Mouse (Mus musculus) heart, embryonic 16.5 days (tissue): ENCODE results near the gene Olfm2. TPM values are rescaled to one million over a fixed set of nuclear protein-coding genes. Genes with fewer than 3 reads are reported as not detected.

Source experiments
- ATAC-seq: fragments of 200-750 bp; cut with Nextera tagmentation; replicated peaks from 2 replicates; pipeline ENCODE4 v1.8.0; 2017; ENCODE audit warnings: moderate number of reproducible peaks; ENCODE audit not compliant: insufficient read depth, low FRiP score; ENCODE audit errors: extremely low read depth
- H3K27ac ChIP-seq: fragments of 300-500 bp; sonication (generic); 2 replicates; pipeline ENCODE4 v1.5.1; 2014; ENCODE audit warnings: mild to moderate bottlenecking, low read length, control low read depth, moderate library complexity
- H3K27me3 ChIP-seq: fragments of 300-500 bp; sonication (generic); 2 replicates; pipeline ENCODE4 v1.6.1; 2014; ENCODE audit warnings: low read length, mixed read lengths; ENCODE audit not compliant: control insufficient read depth, insufficient read depth
- H3K36me3 ChIP-seq: fragments of 300-500 bp; sonication (generic); 2 replicates; pipeline ENCODE4 v1.6.1; 2014; ENCODE audit not compliant: control insufficient read depth, insufficient read depth
- H3K4me1 ChIP-seq: fragments of 300-500 bp; sonication (generic); 2 replicates; pipeline ENCODE4 v1.6.1; 2014; ENCODE audit warnings: low read length, mixed read lengths; ENCODE audit not compliant: control insufficient read depth, insufficient read depth
- H3K4me2 ChIP-seq: fragments of 300-500 bp; sonication (generic); 2 replicates; pipeline ENCODE4 v1.6.1; 2014; ENCODE audit warnings: low read depth, mild to moderate bottlenecking, control low read depth, low read length
- H3K4me3 ChIP-seq: fragments of 300-500 bp; sonication (generic); 2 replicates; pipeline ENCODE4 v1.5.1; 2014; ENCODE audit warnings: mild to moderate bottlenecking, control low read depth, low read length
- H3K9ac ChIP-seq: fragments of 300-500 bp; sonication (generic); 2 replicates; pipeline ENCODE4 v1.6.1; 2014; ENCODE audit warnings: low read length, control low read depth
- H3K9me3 ChIP-seq: fragments of 300-500 bp; sonication (generic); replicated peaks from 2 replicates; pipeline ENCODE4 v1.6.1; 2016; ENCODE audit warnings: low read length; ENCODE audit not compliant: control insufficient read depth
- WGBS: fragments of 180-500 bp; shearing (Covaris S2); extraction: QIAGEN DNeasy Blood & Tissue Kit; methylation state at CpG from one replicate; pipeline ENCODE4 v1.1.7; 2014; 5-methylcytosine and 5-hydroxymethylcytosine counted together
- polyA plus RNA-seq: library from polyadenylated mRNA; unstranded; fragments of >200 nt; fragmentation: Nextera tagmentation; extraction: Ambion mirVana; gene quantifications from 2 replicates; pipeline ENCODE4 v1.2.1, GENCODE M21; 2015

The Olfm2 gene
- polyA plus RNA-seq, 1 experiment from 2014 or later: 1.4 TPM

GRCm38 (mm10) chr9:20713478-20713987, 32.6 kb downstream of the Olfm2 start:
- Histone ChIP-seq H3K4me1 (no peaks in the 10 kb centered on the region), H3K27me3 (no peaks in the 10 kb centered on the region), H3K4me3 (no peak overlapping the region), H3K9me3 (no peaks in the 10 kb centered on the region), H3K4me2 (no peak overlapping the region), H3K27ac (no peak overlapping the region), H3K36me3 (no peaks in the 10 kb centered on the region), H3K9ac (no peak overlapping the region)
- WGBS: 42% methylated on average over 10 of the region's 11 CpGs
- no peak for ATAC-seq

GRCm38 (mm10) chr9:20712934-20713477, 33.1 kb downstream of the Olfm2 start:
- Histone ChIP-seq H3K9ac (no peak overlapping the region), H3K27ac (no peak overlapping the region), H3K36me3 (no peaks in the 10 kb centered on the region), H3K4me3 (no peak overlapping the region), H3K4me1 (no peaks in the 10 kb centered on the region), H3K27me3 (no peaks in the 10 kb centered on the region), H3K4me2 (no peak overlapping the region), H3K9me3 (no peaks in the 10 kb centered on the region)
- no peak for ATAC-seq
- WGBS: 63% methylated on average over 5 of the region's 5 CpGs

- Histone ChIP-seq H3K4me1 (no peaks in the 10 kb centered on the region), H3K36me3 (no peaks in the 10 kb centered on the region), H3K9me3 (0 out of 2 replicates have a peak, but pooled peaks cover 3% of the 10 kb centered on the region), H3K4me2 (no peak overlapping the region), H3K9ac (no peak overlapping the region), H3K27me3 (no peaks in the 10 kb centered on the region), H3K4me3 (no peak overlapping the region), H3K27ac (no peak overlapping the region)
- WGBS: 70% methylated on average over 3 of the region's 3 CpGs
- no peak for ATAC-seq
These were observed 35.7 kb downstream of the Olfm2 start for GRCm38 (mm10) chr9:20710471-20710870.

GRCm38 (mm10) chr9:20705981-20706380, 40.2 kb downstream of the Olfm2 start:
- H3K27me3 ChIP-seq: no peaks in the 10 kb centered on the region
- H3K4me3 ChIP-seq: no peak overlapping the region
- 0 out of 2 replicates have a peak, but pooled peaks cover 3% of the 10 kb centered on the region for H3K9me3 ChIP-seq
- H3K4me1 ChIP-seq: no peaks in the 10 kb centered on the region
- no peaks in the 10 kb centered on the region for H3K36me3 ChIP-seq
- no peak overlapping the region for H3K9ac ChIP-seq
- ATAC-seq: no peak
- H3K4me2 ChIP-seq: no peak overlapping the region
- H3K27ac ChIP-seq: no peak overlapping the region
- 42% methylated on average over 4 of the region's 4 CpGs for WGBS

GRCm38 (mm10) chr9:20705420-20705819, 40.7 kb downstream of the Olfm2 start:
- H3K27me3 ChIP-seq: no peaks in the 10 kb centered on the region
- H3K27ac ChIP-seq: no peak overlapping the region
- H3K4me1 ChIP-seq: no peaks in the 10 kb centered on the region
- H3K4me3 ChIP-seq: no peak overlapping the region
- H3K9me3 ChIP-seq: 0 out of 2 replicates have a peak, but pooled peaks cover 3% of the 10 kb centered on the region
- H3K36me3 ChIP-seq: no peaks in the 10 kb centered on the region
- no peak overlapping the region for H3K4me2 ChIP-seq
- no peak for ATAC-seq
- no peak overlapping the region for H3K9ac ChIP-seq

- WGBS: 61% methylated on average over 8 of the region's 8 CpGs
- Histone ChIP-seq H3K9ac (no peak overlapping the region), H3K27ac (no peak overlapping the region), H3K4me3 (no peak overlapping the region), H3K4me2 (no peak overlapping the region), H3K4me1 (no peaks in the 10 kb centered on the region), H3K9me3 (0 out of 2 replicates have a peak, but pooled peaks cover 3% of the 10 kb centered on the region), H3K36me3 (no peaks in the 10 kb centered on the region), H3K27me3 (no peaks in the 10 kb centered on the region)
- ATAC-seq: no peak
These were observed 42.2 kb downstream of the Olfm2 start for GRCm38 (mm10) chr9:20703832-20704380.

- Histone ChIP-seq H3K27me3 (peaks cover 18% of the 10 kb centered on the region), H3K36me3 (no peaks in the 10 kb centered on the region), H3K9me3 (no peaks in the 10 kb centered on the region), H3K4me3 (no peak overlapping the region), H3K27ac (no peak overlapping the region), H3K9ac (no peak overlapping the region), H3K4me1 (peaks cover 4% of the 10 kb centered on the region; the same call in 1 of the 2 replicates), H3K4me2 (no peak overlapping the region)
- ATAC-seq: no peak
- 37% methylated on average over 8 of the region's 8 CpGs for WGBS
These were observed 48.7 kb downstream of the Olfm2 start for GRCm38 (mm10) chr9:20697466-20697865.

GRCm38 (mm10) chr9:20696107-20696712, 49.9 kb downstream of the Olfm2 start:
- 60% methylated on average over 5 of the region's 5 CpGs for WGBS
- Histone ChIP-seq H3K9me3 (no peaks in the 10 kb centered on the region), H3K4me1 (peaks cover 4% of the 10 kb centered on the region; the same call in 1 of the 2 replicates), H3K4me3 (no peak overlapping the region), H3K4me2 (no peak overlapping the region), H3K27me3 (peaks cover 18% of the 10 kb centered on the region), H3K9ac (no peak overlapping the region), H3K27ac (no peak overlapping the region), H3K36me3 (no peaks in the 10 kb centered on the region)
- ATAC-seq: no peak

- peak overlapping the region; percentile 53 for H3K4me3 ChIP-seq
- H3K4me1 ChIP-seq: peaks cover 9% of the 10 kb centered on the region
- no peak overlapping the region for H3K27ac ChIP-seq
- H3K36me3 ChIP-seq: no peaks in the 10 kb centered on the region
- H3K9ac ChIP-seq: peak overlapping the region; percentile 53
- WGBS: 3% methylated on average over 25 of the region's 25 CpGs
- no peaks in the 10 kb centered on the region for H3K9me3 ChIP-seq
- peaks cover 18% of the 10 kb centered on the region for H3K27me3 ChIP-seq
- H3K4me2 ChIP-seq: peak overlapping the region; percentile 74
- ATAC-seq: no peak
These were observed 51.4 kb downstream of the Olfm2 start for GRCm38 (mm10) chr9:20694721-20695235.
